Mouse (Mus musculus) inflammation-experienced regulatory T-cells, adult 16 weeks (primary cell): ENCODE results near the gene Tceal6. TPM values are rescaled to one million over a fixed set of nuclear protein-coding genes. Genes with fewer than 3 reads are reported as not detected.

Experiments
- polyA plus RNA-seq: library from polyadenylated mRNA; unstranded; fragments of 100-300 nt; shearing (Covaris generic); gene quantifications from one replicate; pipeline ENCODE4 v1.2.1, GENCODE M21; 2017

Tceal6 gene
- polyA plus RNA-seq = not detected

DNA sequence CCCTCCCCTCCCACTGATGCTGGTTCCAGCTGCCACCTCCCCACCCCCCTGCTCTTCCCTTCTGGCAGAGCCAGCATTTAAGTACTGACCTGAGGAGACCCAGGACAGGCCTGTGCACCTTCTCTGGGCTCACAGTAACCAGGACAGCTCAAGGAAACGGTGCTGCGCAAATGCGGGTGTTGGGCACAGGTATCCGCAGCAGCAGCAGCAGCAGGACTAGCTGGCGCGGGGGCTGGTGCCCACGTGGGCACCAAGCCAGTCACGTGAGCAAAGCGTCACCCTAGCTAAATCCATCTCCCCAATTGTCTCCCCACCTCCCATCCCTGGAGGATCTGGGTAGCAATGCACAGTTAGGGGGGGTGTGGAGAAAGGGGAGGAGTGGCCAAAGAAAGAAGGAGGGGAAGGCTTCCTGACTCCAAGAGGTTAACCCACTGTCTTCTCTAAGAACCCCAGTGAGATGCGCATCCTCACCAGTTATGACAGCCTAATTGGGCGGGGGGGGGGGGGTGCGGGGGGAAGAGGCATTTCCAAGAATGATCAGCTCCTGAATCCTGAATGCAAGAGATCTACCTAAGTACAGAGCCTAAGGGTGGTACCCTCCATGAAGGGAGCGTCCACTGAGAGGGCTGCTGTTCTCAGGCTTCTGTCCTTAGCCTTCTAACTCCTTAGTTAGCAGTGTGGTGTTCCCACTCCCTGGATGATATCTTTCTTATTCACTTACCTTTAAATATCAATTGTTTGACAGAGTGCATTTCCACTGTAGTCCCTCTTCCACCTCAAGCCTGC is at the start of gene Tceal6:
Gene Tceal6, minus strand, starts transcription at position 252 of the 786 bp plus-strand sequence.

GRCm38 (mm10) chrX:135177532-135177931 is 33.0 kb downstream of the Tceal6 start, which contains the start of gene Gm15023:
TSS of gene Gm15023 (minus strand) at chrX:135177632.

Other genes starting within 250 kb of the Tceal6 start
- 0.37 TPM for gene Nxf2, start 245.9 kb downstream of the Tceal6 start, polyA plus RNA-seq
- gene Zmat1, start 201.5 kb downstream of the Tceal6 start, polyA plus RNA-seq = 8.3 TPM
- not detected for gene Gm15023, start 33.1 kb downstream of the Tceal6 start, polyA plus RNA-seq
- 0.16 TPM for gene Pramel3, start 91.6 kb upstream of the Tceal6 start, polyA plus RNA-seq
- gene Gm5128, start 162.6 kb upstream of the Tceal6 start, polyA plus RNA-seq = not detected
- gene Gm7903, start 223.1 kb upstream of the Tceal6 start, polyA plus RNA-seq = not detected